Mouse (Mus musculus): Measurements from ENCODE around the gene Acot2. TPM values are rescaled to one million over a fixed set of nuclear protein-coding genes. Genes with fewer than 3 reads are reported as not detected.
"Not testable (repeated sequence)": the region's sequence is repeated elsewhere in the genome, so short reads cannot be mapped to it uniquely, and the experiment has no call there.

Gene Acot2
- total RNA-seq, 2 experiments from 2014 or later = 10.7 TPM

- intact Hi-C loops (cut with DNase I); DNase-seq (ENCODE audit: low spot score in 2 of 2): not testable (repeated sequence)
Observed at GRCm38 (mm10) chr12:84029043-84029442, 41.4 kb downstream of the Acot2 start.

- intact Hi-C loops (cut with DNase I) = loop anchor here (2.0 to 5.0 kb wide), 2 partner anchors 43 to 56 kb away; partner anchors contain the start of gene Acot2
- DNase-seq (ENCODE audit: low spot score in 2 of 2) = peak; percentile 65 to 78
Observed at GRCm38 (mm10) chr12:84030659-84031332, 43.1 kb downstream of the Acot2 start.

- intact Hi-C loops (cut with DNase I) = loop anchor here (2.0 to 5.0 kb wide), 2 partner anchors 18 to 46 kb away; partner anchors contain the start of gene Acot2
- DNase-seq (ENCODE audit: low spot score in 2 of 2) = no peak
Observed at GRCm38 (mm10) chr12:84032854-84033253, 45.2 kb downstream of the Acot2 start.

GRCm38 (mm10) chr12:84033302-84033701 is 45.6 kb downstream of the Acot2 start:
- intact Hi-C loops (cut with DNase I) = loop anchor here (2.0 to 5.0 kb wide), 2 partner anchors 17 to 46 kb away; partner anchors contain the start of gene Acot2
- DNase-seq (ENCODE audit: low spot score in 2 of 2) = not testable (repeated sequence)

GRCm38 (mm10) chr12:84034108-84034507 is 46.4 kb downstream of the Acot2 start:
- intact Hi-C loops (cut with DNase I) = loop anchor here (5.0 kb wide), 1 partner anchor 47 kb away; the partner anchor contains the start of gene Acot2
- DNase-seq (ENCODE audit: low spot score in 2 of 2) = no peak

- DNase-seq (ENCODE audit: low spot score in 2 of 2) = peak; percentile 10 to 15
- intact Hi-C loops (cut with DNase I) = not testable (repeated sequence)
Observed at GRCm38 (mm10) chr12:84038241-84038640, 50.6 kb downstream of the Acot2 start, which contains the start of gene Acot4. Acot4 (plus strand) TSS chr12:84038379.

- intact Hi-C loops (cut with DNase I) = not testable (repeated sequence)
- DNase-seq (ENCODE audit: low spot score in 2 of 2) = peak; percentile 46 to 55
Observed at GRCm38 (mm10) chr12:84038691-84039111, 51.0 kb downstream of the Acot2 start, which contains the start of gene Gm49366. Gm49366 (plus strand) TSS chr12:84038935.

- no peak for DNase-seq (ENCODE audit: low spot score in 2 of 2)
- intact Hi-C loops (cut with DNase I) = no loop called here
Observed at GRCm38 (mm10) chr12:84042248-84042647, 54.6 kb downstream of the Acot2 start.

Other genes with a start within 250 kb of the Acot2 start
- gene Papln, start 224.2 kb upstream of the Acot2 start, total RNA-seq (2021) = 10 to 100 TPM in 1 of 2 experiments, 1 to 10 TPM in 1; 7.4 to 11.5 TPM
- gene Numb, start 65.9 kb upstream of the Acot2 start, total RNA-seq (2021) = 10 to 100 TPM; 59.4 to 76.9 TPM
- 10 to 100 TPM; 14.7 to 20.1 TPM for gene Riox1, start 37.3 kb upstream of the Acot2 start, total RNA-seq (2021)
- gene Heatr4, start 3.0 kb upstream of the Acot2 start, total RNA-seq (2021) = not detected
- gene Acot1, start 21.6 kb downstream of the Acot2 start, total RNA-seq (2021) = 10 to 100 TPM; 10.3 to 18.9 TPM
- gene Acot4, start 50.5 kb downstream of the Acot2 start, total RNA-seq (2021) = 1 to 10 TPM; 2.1 to 2.8 TPM
- not detected for gene Gm49366, start 51.1 kb downstream of the Acot2 start, total RNA-seq (2021)
- 1 to 10 TPM; 3.2 to 3.6 TPM for gene Acot3, start 64.3 kb downstream of the Acot2 start, total RNA-seq (2021)
- gene Acot5, start 81.5 kb downstream of the Acot2 start, total RNA-seq (2021) = 1 to 10 TPM; 4.9 to 6.2 TPM
- gene Acot6, start 112.8 kb downstream of the Acot2 start, total RNA-seq (2021) = 1 to 10 TPM; 3.6 to 3.7 TPM
- gene Dnal1, start 126.5 kb downstream of the Acot2 start, total RNA-seq (2021) = 100 to 1,000 TPM in 1 of 2 experiments, 10 to 100 TPM in 1; 86.7 to 102 TPM
- gene Pnma1, start 160.6 kb downstream of the Acot2 start, total RNA-seq (2021) = 1 to 10 TPM; 3.6 to 6.0 TPM
- 10 to 100 TPM; 17.2 to 18.5 TPM for gene Elmsan1, start 231.0 kb downstream of the Acot2 start, total RNA-seq (2021)

Measured in left cerebral cortex, postnatal 36 days (tissue).